Mouse (Mus musculus) WW6 (cell line): ENCODE measurements around the gene Caskin1.

Source experiments
- DNase-seq: peaks from one replicate; pipeline ENCODE4 v3.0.0-alpha.2; 2013; ENCODE audit warnings: low read depth, low spot score

The Caskin1 gene

DNA sequence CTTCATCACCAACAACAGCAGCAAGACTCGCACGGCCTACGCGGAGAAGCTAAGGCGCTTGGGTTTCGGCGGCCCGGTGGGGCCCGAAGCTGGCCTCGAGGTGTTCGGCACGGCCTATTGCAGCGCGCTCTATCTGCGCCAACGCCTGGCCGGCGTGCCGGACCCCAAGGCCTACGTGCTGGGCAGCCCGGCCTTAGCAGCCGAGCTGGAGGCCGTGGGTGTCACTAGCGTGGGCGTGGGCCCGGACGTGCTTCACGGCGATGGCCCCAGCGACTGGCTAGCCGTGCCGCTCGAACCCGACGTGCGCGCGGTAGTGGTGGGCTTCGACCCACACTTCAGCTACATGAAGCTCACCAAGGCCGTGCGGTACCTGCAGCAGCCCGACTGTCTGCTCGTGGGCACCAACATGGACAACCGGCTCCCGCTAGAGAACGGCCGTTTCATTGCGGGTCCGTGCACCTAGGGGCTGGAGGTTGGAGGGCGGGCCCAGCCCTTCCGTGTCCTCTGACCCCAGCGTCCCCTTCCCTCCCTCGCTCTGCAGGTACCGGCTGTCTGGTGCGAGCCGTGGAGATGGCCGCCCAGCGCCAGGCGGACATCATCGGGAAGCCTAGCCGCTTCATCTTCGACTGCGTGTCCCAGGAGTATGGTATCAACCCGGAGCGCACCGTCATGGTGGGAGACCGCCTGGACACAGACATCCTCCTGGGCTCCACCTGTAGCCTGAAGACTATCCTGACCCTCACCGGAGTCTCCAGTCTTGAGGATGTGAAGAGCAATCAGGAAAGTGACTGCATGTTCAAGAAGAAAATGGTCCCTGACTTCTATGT is 17.5 kb upstream of the Caskin1 start:
- DNase-seq = no peak

DNA sequence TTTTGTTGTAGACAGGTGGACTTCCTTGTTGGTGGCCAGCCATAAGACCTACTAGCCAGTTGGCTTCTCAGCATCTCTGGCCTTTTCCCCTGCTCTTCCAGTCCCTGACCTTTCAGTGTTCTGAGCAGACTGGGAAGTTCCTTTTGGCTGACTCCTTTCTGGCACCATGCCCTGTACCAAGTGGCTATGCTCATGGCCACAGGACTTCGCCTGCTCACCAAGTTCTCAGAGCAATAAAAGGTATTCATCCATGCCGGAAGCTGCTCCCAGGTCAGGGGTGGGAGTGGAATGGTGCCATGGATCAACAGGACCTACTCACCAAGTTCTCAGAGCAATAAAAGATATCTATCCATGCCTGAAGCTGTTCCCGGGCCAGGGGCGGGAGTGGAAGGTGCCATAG is 15.9 kb upstream of the Caskin1 start:
- no peak for DNase-seq

DNA sequence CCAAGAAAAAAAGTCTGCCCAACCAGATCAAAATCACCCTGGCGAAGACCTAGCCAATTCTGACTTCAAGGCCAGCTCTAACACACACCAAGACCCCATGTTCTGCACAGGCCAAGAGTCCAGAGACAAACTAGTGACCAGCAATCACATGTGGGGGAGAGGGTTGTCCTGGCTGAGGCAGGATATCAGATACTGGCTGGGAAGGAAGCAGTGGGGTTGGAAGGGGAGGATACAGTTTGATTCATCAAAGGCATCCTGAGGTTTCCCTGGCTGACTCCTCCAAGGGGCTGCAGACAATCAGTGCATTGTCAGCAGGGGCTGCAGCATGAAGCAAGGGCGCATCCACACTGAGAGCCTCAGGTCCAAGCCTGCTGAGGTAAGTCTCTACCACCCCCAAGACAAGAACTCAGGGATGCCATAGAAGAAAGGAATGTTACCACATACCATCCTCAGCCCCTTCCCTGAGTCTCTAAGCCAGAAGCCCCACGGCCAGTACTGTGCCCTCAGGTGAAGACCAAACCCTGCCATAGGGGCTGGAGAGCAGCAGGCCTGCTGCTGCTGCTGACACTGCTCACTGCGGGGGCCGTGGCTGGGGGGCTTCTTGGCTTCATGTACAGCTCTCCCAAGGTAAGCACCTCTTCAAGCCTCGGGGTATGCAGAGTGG is 14.7 kb upstream of the Caskin1 start, which contains the start of gene Bricd5:
TSS of gene Bricd5 (plus strand) at position 273 of the 664 bp plus-strand sequence.
- DNase-seq = no peak

DNA sequence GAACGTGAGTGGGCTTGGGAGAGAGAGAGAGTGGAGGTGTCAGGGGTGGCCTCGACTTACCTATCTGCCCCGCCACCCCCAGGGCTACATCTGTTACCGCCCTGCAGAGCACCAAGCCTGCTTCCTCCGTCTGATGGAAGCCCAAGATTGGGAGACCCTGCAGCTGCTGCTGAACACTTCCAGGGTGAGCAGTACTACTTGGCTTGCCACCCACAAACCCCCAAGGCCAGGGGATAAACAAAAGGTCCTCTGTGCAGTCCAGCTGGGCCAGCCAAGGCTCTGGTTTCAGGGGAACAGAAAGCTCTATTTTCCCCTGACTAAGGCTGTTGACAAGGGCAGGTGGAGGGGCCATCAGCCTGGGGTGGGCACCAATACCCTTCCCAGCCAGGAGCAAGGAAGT is 13.8 kb upstream of the Caskin1 start:
- no peak for DNase-seq

DNA sequence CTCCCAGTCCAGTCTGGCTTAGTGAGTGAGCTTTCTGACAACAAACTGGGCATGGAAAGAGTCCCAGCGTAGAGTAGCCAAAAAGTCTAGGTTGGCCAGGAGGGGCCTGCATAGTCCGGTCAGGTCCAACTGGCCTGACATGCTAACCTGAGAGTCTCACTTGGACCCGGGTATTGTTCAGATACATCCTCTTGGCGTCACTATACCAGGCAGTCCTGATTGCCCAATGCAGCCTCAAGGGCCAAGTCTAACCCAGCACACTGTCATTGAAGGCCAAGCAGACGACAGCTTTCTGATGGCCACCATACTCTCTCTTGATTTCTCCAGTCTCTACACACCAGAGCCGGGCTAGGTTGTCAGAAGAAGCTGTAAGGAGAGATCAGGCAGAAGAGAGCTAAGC is 12.8 kb upstream of the Caskin1 start:
- no peak for DNase-seq

DNA sequence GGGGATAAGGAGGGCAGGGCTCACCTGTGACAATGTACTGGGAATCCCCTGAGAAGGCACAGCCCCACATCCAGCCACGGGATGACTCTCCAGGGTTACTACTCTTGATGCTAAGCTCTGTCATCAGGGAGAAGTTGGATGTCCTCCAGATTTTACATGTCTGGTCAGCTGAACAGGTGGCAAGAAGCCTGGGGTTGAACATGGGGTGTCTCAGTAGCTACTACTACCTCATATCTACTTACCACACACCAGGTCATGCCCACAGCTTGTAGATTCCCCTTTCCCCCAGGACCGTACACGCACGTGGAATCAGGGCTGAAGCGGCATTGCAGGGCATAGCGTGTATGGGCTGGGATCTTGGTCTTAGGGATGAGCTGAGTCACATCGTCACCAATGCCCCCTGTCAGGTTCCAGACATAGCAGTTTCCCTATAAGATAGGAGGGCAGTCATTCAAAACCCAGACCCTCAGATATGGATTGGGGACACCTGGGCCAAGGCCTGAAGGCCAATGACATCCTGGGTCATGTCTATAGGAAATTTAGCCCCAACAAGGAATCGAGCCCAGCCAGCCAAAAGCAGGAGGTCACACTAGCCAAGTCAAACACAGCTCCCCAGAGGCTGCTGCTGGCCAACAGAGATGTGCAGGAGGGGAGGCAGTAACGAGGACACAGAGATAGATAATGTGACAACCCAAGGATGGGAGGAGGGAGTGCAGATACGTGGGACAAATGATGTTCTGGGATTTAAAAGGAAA is 12.2 kb upstream of the Caskin1 start:
- no peak for DNase-seq

DNA sequence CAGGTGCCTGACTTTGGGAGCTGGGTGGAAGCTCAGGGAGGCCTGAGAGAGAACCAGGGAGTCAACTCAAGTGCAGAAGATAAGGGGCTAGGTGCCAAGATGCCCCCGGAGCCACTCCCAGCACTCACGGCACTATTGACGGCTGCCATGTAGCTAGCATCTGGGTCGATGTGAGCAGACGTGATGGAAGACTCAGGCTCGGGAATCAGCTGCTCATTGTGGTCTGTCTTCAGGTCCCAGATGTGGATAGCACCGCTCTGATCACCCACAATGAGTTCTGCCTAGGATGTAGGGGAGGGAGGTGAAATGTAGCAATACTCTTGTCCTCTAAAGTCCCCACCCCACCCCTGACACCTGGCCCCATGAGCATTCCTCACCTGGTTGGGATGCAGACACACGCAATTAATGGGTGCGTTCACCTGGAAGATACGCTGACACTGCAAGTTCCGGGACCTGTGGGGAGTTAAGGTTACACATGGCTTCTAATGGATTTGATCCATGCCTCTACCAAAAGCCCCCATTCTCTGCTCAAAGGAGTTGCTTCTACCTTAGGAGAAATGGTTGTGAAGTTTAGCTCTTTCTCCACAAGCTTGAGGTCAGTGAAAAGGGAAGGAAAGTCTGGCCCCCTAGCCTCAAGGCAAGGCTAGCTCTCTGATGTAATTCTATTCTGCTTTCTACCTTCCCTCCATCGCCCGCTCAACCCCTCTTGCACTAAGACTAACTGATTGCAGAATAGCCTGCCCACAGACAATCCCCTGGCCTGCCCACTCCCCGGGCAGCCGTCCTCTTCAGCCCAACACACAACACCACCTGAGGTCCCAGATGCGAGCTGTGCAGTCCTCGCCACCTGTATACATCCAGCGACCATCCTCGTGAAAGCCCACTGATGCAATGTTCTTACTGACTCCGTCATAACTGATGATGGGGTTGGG is 11.1 kb upstream of the Caskin1 start:
- no peak for DNase-seq

DNA sequence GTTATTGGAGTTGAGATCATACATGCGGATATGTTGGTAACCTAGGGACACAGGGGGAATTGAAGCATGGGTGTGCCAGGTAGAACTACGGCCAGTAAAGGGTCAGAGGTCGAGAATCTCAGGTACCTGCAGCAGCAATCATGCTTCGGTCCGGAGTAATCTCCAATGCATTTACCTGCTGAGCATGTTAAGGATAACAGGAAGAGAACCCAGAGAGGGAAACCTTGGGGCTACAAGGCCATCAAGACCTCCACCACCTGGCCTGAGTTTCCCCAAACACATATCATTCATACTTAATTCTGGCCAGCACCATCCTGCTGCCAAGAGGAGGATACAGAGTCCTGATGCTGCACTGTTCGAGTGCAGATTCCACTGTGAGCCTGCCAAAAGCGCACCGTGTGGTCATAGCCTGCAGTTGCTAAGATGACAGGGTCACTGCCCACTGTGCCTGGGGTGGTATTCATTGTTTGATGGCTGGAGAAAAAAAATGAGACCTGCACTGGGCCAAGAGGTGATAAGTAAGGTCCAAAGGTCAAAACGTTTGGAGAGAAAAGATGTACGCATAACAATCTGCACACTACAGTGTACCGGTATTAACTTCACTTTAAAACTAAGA is 10.3 kb upstream of the Caskin1 start:
- no peak for DNase-seq

DNA sequence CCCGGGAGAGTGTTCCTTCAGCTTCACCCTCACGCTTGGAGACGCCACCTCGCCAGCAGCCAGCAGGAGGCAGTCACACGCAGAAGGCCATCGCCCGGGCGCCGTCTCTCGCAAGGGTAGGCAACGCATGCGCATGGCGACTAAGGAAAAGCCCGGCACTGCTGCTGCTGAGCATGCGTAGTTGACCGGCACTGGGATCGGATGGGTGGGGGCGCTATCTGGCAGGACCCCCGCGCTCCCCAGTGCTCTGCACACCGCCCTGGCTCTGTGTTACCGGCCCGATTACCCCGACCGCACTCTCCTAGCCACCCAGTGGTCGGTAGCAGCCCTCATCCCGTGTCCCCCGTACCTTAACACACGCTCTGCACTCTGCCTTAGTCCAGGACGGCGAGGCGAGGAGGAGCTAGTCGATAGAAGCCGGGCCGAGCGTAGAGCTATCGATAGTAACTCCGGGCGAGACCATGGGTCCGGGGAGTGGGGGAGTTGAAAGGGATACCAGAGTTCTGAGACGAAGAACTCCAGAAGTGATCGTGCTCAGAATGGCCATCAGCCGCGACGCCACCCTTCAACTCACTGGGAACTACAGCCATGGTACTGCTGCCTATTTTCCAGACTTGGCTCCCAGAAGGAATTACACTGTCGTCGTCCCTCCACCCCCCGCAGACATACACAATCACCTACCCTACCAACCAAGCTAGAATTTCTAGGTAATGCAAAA is 9.6 kb upstream of the Caskin1 start, which contains the start of gene Mlst8:
TSS of gene Mlst8 (minus strand) at position 416 of the 718 bp plus-strand sequence.
- peak; percentile 91 for DNase-seq

DNA sequence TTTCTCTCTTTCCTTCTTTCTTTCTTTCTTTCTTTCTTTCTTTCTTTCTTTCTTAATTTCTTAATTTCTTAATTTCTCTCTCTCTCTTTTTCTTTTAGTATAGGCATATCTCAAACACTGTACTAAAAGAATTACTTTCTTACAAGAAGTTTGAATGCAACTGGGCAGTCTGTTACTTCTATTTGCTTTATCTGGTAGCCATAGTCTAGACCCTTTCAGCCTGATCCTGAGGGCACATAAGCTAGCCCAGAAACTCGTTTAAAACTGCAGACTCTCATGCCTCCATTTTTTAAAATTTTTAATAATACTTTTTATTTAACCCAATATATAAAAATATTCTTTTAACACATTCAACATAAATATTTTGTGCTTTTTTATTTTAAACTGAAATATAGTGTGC is 9.0 kb upstream of the Caskin1 start:
- no peak for DNase-seq

DNA sequence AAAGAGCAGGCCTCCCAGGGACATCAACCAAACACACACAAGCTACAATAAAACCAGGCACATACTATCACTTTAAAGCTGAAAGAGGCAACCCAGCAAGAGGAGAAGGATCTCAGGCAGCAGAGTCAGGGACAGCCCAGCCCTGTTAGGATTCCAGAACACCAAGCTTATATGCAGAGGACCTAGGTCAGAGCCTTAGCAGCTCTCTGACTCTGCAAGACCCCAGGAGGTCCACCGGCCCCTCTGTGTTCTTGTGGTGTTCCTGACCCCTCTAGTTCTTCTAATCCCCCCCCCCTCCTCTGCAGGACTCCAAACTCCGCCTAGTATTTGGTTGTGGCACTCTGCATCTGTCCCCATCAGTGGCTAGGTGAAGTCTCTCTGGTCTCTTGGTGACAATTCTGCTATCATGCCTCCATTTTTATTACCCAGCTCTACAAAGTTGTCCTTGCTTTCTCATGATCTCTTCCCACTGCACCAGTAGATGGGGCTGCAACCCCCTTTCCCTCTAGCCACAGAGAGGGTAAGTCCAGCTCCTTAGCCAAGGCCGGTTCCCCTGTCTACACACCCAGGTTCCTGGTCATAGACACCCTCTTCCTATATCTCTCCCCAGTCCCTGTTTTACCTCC is 8.1 kb upstream of the Caskin1 start:
- DNase-seq = no peak

DNA sequence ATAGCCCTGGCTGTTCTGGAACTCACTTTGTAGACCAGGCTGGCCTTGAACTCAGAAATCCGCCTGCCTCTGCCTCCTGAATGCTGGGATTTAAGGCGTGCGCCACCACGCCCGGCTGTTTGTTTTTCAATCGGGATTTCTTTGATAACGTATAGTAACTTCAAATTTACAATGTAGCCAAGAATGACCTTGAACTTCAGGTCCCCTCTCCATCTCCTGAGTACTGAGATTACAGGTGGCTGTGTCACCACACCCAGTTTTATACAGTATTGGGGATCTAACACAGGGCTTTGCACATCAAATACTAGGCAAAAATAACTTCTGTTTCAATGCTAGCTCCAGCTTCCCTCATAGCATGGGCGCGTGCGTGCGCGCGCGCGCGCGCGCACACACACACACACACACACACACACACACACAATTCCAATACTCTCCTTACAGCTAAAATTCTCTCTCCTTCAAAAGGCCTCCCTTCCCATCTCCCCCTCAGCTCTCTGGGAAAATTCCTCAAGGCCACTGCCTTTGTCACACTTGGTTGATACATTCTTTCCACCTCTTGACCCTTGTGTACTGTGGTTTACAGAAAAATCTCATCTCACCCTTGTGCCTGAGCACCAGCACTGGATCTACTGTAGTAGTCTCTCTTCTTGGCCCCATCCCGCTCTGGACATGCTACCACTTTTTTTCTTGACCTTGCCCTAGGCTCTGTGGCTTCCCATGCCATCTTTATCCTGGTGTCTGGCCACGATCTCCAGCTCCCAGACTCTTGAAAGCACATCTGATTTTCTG is 7.2 kb upstream of the Caskin1 start:
- no peak for DNase-seq

DNA sequence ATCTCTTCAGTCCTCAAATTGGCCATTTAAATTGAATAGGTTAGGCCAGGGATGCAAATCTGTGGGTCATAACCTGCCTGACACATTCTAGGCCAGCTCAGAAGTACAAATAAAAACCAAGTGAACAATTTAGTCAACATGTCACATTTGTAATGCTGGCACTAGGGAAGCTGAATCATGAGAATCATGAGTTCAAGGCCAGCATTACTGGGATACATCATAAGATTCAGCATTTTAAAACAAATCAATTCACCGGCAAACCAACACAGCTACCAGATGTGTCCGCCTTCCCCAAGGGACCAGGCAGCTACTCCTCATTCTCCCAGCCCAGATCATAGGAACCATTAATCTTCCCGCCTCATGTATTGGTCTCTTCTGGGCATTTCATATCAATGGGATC is 4.9 kb upstream of the Caskin1 start:
- no peak for DNase-seq

DNA sequence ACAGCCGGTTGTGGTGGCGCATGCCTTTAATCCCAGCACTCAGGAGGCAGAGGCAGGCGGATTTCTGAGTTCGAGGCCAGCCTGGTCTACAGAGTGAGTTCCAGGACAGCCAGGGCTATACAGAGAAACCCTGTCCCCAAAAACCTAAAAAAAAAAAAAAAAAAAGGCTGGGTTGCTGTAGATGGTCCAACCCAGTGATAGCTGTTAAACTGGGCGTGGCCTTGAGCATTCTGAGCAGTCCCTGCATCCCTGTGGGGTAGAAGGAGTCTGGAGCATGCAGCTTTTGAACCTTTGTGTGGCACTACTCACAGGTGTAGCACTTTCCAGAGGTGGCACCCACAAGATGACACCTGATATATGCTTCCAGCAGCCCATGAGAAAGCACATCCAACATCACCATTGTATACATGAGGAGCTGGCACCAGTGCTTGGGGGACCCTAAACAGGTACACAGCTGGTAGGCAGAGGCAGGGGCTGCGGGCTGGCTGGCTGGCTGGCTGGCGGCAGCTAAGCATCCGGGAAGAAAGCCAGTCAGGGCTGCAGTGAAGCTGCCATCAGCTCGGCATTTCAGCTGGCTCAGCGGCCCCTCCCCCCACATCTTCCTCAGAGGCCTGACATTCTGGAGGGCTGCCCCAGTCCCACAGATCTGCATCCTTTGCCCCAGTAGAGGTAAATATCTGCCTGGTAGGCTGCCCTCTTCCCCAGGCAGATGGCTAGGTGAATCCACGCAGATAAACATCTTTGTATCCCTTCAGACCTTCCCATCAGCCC is 3.1 kb upstream of the Caskin1 start:
- no peak for DNase-seq

DNA sequence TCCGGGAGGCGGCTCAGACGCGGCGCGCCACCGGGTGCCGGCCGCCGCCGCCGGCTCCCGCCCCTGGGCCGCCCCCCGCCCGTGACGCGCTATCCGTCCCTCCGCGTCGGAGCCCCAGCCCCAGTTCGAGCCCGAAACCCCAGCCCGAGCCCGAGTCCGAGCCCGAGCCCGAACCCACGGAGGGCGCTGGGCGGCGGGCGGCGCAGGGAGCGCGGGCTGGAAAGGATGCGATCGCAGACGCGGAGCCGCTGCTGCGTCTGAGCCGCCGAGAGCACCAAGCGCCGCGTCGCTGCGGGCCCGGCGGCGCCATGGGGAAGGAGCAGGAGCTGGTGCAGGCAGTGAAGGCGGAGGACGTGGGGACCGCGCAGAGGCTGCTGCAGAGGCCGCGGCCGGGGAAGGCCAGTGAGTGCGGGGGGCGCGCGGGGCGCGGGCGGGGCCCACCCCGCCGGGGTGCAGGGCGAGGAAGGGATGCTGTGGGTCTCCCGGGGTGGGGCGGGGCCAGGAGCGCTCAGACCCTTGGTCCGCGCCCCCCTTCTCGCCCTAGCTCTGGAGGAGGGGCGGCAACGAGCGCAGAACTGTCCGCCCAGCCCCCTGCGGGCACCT is 362 bp downstream of the Caskin1 start:
- no peak for DNase-seq

DNA sequence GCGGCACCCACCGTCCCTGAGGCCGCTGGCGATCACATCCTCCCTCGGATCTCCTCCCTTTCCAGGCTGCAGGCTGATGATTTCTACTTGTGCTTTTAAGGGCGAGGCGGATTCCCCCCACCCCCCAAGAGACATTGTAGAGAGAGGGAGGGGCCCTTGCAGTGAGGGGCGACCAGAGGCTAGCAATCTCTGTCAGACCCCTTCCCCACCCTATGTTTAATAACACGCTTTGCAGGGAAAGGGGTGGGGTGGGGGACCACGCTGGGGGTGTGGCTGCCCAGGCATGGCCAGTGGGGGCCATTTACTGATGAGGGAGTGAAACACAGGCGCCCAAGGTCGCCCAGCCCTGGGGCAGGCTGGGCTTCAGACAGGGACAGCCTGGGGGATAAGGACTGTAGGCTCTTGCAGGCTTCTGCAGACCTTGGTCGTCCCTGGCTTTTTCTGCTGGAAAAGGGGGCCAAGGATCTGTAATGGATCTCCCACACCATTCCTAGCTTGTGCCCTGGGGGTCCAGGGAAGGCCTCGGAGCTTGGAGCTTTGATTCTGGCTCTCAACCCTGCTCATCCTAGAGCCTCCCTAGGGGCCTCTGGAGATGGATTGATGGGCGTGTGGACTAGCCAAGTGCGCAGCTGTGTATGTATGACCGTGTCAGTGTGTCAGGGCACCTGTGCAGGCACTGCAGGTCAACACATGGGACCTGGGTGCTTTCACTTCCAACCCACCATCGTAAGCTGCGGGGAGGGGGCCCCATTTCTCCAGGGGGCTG is 1.0 kb downstream of the Caskin1 start:
- DNase-seq = no peak

DNA sequence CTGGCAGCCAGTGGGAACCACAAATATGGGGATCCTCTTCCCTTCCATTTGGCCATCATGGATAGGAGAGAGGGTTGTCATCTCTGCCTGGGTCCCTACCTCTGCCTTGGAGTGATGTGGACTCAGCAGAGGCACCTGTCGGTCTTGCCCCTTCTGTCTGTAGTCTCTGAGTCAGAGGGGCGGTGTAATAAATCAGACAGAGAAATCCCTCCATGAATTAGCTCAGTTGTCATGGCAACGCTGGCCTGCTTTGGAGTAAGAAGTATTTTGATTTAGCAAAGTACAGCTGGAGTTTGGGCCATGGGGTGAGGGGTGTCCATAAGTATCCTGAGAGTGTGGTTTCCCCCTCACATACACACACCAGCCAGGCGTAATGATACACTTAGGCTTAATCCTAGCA is 2.0 kb downstream of the Caskin1 start:
- no peak for DNase-seq
